Mouse (Mus musculus): ENCODE data around the gene Tbc1d20. TPM values are rescaled to one million over a fixed set of nuclear protein-coding genes. Genes with fewer than 3 reads are reported as not detected.

Tbc1d20 gene
- total RNA-seq (2023): 10 to 100 TPM; 66.5 to 76.4 TPM

GRCm38 (mm10) chr2:152293727-152294475 is at the start of gene Tbc1d20:
Gene Tbc1d20, plus strand, starts transcription at chr2:152293828.

GRCm38 (mm10) chr2:152332101-152332825 is 38.6 kb downstream of the Tbc1d20 start, which contains the start of gene Rbck1:
Gene Rbck1, minus strand, starts transcription at chr2:152332653.

GRCm38 (mm10) chr2:152343329-152344213 is 49.9 kb downstream of the Tbc1d20 start, which contains the start of gene Trib3:
Gene Trib3, minus strand, starts transcription at chr2:152344032.

Other genes starting within 250 kb of the Tbc1d20 start
- gene Scrt2, start 212.3 kb upstream of the Tbc1d20 start, total RNA-seq (2023): not detected
- 1 to 10 TPM; 3.7 to 3.9 TPM for gene Srxn1, start 188.3 kb upstream of the Tbc1d20 start, total RNA-seq (2023)
- gene Tcf15, start 150.3 kb upstream of the Tbc1d20 start, total RNA-seq (2023): not detected
- gene Csnk2a1, start 67.0 kb upstream of the Tbc1d20 start, total RNA-seq (2023): 10 to 100 TPM; 63.8 to 65.6 TPM
- 10 to 100 TPM; 85.3 to 96.6 TPM for gene Rbck1, start 38.8 kb downstream of the Tbc1d20 start, total RNA-seq (2023)
- 1 to 10 TPM; 1.6 to 3.2 TPM for gene Trib3, start 50.2 kb downstream of the Tbc1d20 start, total RNA-seq (2023)
- not detected for gene Nrsn2, start 82.8 kb downstream of the Tbc1d20 start, total RNA-seq (2023)
- gene Sox12, start 104.2 kb downstream of the Tbc1d20 start, total RNA-seq (2023): 1 to 10 TPM; 1.1 to 2.0 TPM
- 1 to 10 TPM; 2.0 TPM for gene Zcchc3, start 121.2 kb downstream of the Tbc1d20 start, total RNA-seq (2023)
- not detected for gene 6820408C15Rik, start 121.8 kb downstream of the Tbc1d20 start, total RNA-seq (2023)
- not detected for gene Defb23, start 170.8 kb downstream of the Tbc1d20 start, total RNA-seq (2023)
- not detected for gene Defb20, start 183.2 kb downstream of the Tbc1d20 start, total RNA-seq (2023)
- gene Defb22, start 196.3 kb downstream of the Tbc1d20 start, total RNA-seq (2023): not detected
- not detected for gene Defb26, start 217.9 kb downstream of the Tbc1d20 start, total RNA-seq (2023)
- not detected for gene Defb28, start 224.4 kb downstream of the Tbc1d20 start, total RNA-seq (2023)
- gene Defb29, start 246.3 kb downstream of the Tbc1d20 start, total RNA-seq (2023): not detected